Mouse (Mus musculus): ENCODE measurements around the gene Ccdc130.
"Not testable (repeated sequence)": the region's sequence is repeated elsewhere in the genome, so short reads cannot be mapped to it uniquely, and the experiment has no call there.

DNA sequence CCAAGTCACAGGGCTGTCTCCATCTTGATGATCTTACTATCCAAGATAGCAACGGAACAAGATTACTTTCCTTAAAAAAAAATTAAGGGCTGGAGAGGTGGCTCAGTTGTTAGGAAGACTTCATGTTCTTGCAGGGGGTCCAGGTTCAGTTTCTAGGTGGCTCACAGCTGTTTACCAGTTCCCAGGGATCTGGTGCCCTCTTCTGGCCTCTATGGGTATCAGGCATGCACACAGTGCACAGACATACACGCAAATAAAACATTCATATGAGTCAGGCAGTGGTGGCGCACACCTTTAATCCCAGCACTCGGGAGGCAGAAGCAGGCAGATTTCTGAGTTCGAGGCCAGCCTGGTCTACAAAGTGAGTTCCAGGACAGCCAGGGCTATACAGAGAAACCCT, 15.5 kb upstream of the Ccdc130 start:
- TF ChIP-seq ZNF384 (IDR thresholded peaks at IDR 0.05; ENCODE audit: low read depth, low read length); USF1 (IDR thresholded peaks at IDR 0.05; ENCODE audit: low read depth, low read length); UBTF (IDR thresholded peaks at IDR 0.05; ENCODE audit: borderline replicate concordance, insufficient read depth, low read depth, low read length); E2F4 (IDR thresholded peaks at IDR 0.05; ENCODE audit: borderline replicate concordance, low read depth, low read length); POLR2A (IDR thresholded peaks at IDR 0.05; ENCODE audit: control insufficient read depth in 1 of 2, insufficient read depth in 1 of 2, low read depth in 1 of 2, low read length in 2 of 2, poor library complexity in 1 of 2); MAZ (IDR thresholded peaks at IDR 0.05; ENCODE audit: low read depth, low read length); GATA1 (IDR thresholded peaks at IDR 0.05; ENCODE audit: low read depth, low read length): not testable (repeated sequence)
- peak; percentile 36 to 59 (median 57) for TF ChIP-seq CTCF (IDR thresholded peaks at IDR 0.05 in 2 of 3, conservative IDR thresholded peaks at IDR 0.05 in 1 of 3; ENCODE audit: control insufficient read depth in 1 of 3, insufficient read depth in 1 of 3, low read depth in 2 of 3, low read length in 3 of 3, poor library complexity in 1 of 3, severe bottlenecking in 1 of 3)

All from MEL (cell line).